In the genomic region with DNA sequence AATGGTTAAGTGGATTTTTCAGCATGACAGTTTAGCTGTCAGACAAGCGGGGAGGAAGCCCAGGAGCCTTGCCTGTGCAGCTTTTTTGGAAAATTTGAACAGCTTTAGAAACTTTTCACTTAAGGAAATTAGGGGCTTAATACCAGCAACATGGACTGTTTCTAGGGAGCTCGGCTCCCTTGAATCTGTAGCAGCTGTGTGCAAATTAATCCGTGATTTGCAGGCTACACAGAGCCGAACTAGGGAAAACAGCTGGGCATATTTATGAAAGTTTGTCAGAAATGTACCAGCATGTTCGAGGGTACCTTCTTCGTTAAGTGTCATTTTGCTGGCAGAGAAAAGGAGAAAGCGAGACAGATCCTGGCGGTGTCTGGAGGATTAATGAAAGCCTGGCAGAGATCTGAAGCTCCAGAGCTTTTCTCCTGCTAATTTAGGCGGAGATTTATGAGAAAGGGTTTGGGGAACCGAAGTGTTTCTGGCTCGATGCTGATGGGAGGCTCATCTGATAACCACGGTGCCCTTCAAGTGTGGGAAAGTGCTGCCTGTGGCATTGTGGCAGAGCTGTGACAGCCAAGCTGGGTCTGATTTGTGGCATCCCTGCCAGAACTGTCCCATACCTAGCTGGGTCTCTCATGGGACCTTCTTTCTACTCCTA, we compare ENCODE assay signal across 9 mouse cellular contexts.
A peak's percentile ranks its signal among the peaks of the same experiment; 100 is the strongest.
DNase-seq lines count a peak whose midpoint lies in the region; ATAC-seq and TF ChIP-seq lines count a peak whose summit lies in the region.
"Had no signal": no experiment of that assay in that cellular context is flagged by ENCODE, and none has a peak within 500 bp of the region (broad histone marks: within the 10 kb centered on the region; RNA-seq: fewer than 3 reads in every experiment).

No protein-coding gene starts in this region.

- no peak for TF ChIP-seq EP300 in stomach, postnatal 0 days (optimal IDR thresholded peaks at IDR 0.05)

- H3K4me1 ChIP-seq in lung, embryonic 15.5 days, result no peaks in the 10 kb centered on the region
- no peaks in the 10 kb centered on the region for H3K4me1 ChIP-seq in lung, adult 2 months (ENCODE audit: control insufficient read depth, insufficient read depth, low read length)
- peaks cover 18% of the 10 kb centered on the region for H3K4me1 ChIP-seq in limb, embryonic 10.5 days
- H3K4me1 ChIP-seq in stomach, postnatal 0 days (replicated peaks; ENCODE audit: control insufficient read depth, insufficient read depth), result no peaks in the 10 kb centered on the region
- H3K4me1 ChIP-seq: liver, embryonic 12.5 days had no signal

- H3K9ac ChIP-seq in lung, embryonic 15.5 days, result no peak overlapping the region
- no peak overlapping the region for H3K9ac ChIP-seq in stomach, postnatal 0 days (ENCODE audit: low read length)
- H3K9ac ChIP-seq: liver, embryonic 12.5 days had no signal

- no peaks in the 10 kb centered on the region for H3K9me3 ChIP-seq in lung, embryonic 15.5 days
- H3K9me3 ChIP-seq in limb, embryonic 10.5 days (replicated peaks), result no peaks in the 10 kb centered on the region
- no peaks in the 10 kb centered on the region for H3K9me3 ChIP-seq in stomach, postnatal 0 days (ENCODE audit: control insufficient read depth, low read length)
- H3K9me3 ChIP-seq: liver, embryonic 12.5 days had no signal

- no peak for TF ChIP-seq POLR2A in lung, adult 2 months (IDR thresholded peaks at IDR 0.05; ENCODE audit: borderline replicate concordance, extremely low read depth, low read depth, low read length)

- H3K36me3 ChIP-seq in lung, embryonic 15.5 days, result no peaks in the 10 kb centered on the region
- no peaks in the 10 kb centered on the region for H3K36me3 ChIP-seq in limb, embryonic 10.5 days
- no peaks in the 10 kb centered on the region for H3K36me3 ChIP-seq in stomach, postnatal 0 days (ENCODE audit: control insufficient read depth, insufficient read depth, low read length)
- H3K36me3 ChIP-seq: liver, embryonic 12.5 days had no signal

- WGBS in lung, embryonic 15.5 days, result 14% methylated on average over 12 of the region's 12 CpGs
- 26% methylated on average over 12 of the region's 12 CpGs for WGBS in lung, adult 2 months
- WGBS in limb, embryonic 10.5 days, result 11% methylated on average over 12 of the region's 12 CpGs
- WGBS in stomach, postnatal 0 days, result 18% methylated on average over 12 of the region's 12 CpGs

- H3K27me3 ChIP-seq in lung, embryonic 15.5 days, result no peaks in the 10 kb centered on the region
- H3K27me3 ChIP-seq in limb, embryonic 10.5 days (ENCODE audit: low read depth, poor library complexity, severe bottlenecking), result no peaks in the 10 kb centered on the region
- H3K27me3 ChIP-seq in stomach, postnatal 0 days (ENCODE audit: control insufficient read depth, insufficient read depth, low read length), result no peaks in the 10 kb centered on the region
- H3K27me3 ChIP-seq: liver, embryonic 12.5 days had no signal

- H3K27ac ChIP-seq in lung, embryonic 15.5 days, result no peak overlapping the region
- H3K27ac ChIP-seq in limb, embryonic 10.5 days, result no peak overlapping the region
- H3K27ac ChIP-seq in stomach, postnatal 0 days (replicated peaks), result no peak overlapping the region
- H3K27ac ChIP-seq: liver, embryonic 12.5 days had no signal

- H3K4me3 ChIP-seq in lung, embryonic 15.5 days, result no peak overlapping the region
- H3K4me3 ChIP-seq in lung, adult 2 months (replicated peaks; ENCODE audit: extremely low read depth, low read depth, low read length), result no peak overlapping the region
- H3K4me3 ChIP-seq in limb, embryonic 10.5 days, result peak overlapping the region; percentile 17; the same call in 1 of the 2 replicates
- H3K4me3 ChIP-seq in stomach, postnatal 0 days (ENCODE audit: low read depth, low read length), result no peak overlapping the region
- H3K4me3 ChIP-seq: liver, embryonic 12.5 days had no signal

- ATAC-seq in lung, embryonic 15.5 days (ENCODE audit: borderline replicate concordance, extremely low read depth, low FRiP score, low TSS enrichment), result no peak
- ATAC-seq in stomach, postnatal 0 days (ENCODE audit: low FRiP score, low TSS enrichment), result no peak
- ATAC-seq: liver, embryonic 12.5 days had no signal

- DNase-seq in cerebellum, postnatal 10 days, result peak; percentile 31 to 43
- DNase-seq in cerebellum, adult 8-10 months, result no peak
- no peak for DNase-seq in lung, adult 2 months
- peak; percentile 36 for DNase-seq in limb, embryonic 10.5 days (ENCODE audit: low spot score)
- DNase-seq in stomach, postnatal 0 days (ENCODE audit: low spot score), result no peak
- no peak for DNase-seq in thymus, postnatal 0 days (ENCODE audit: low spot score)
- no peak for DNase-seq in cerebellum, adult 18-20 months

- TF ChIP-seq CTCF in lung, adult 2 months (IDR thresholded peaks at IDR 0.05; ENCODE audit: insufficient read depth, low read length), result no peak
- TF ChIP-seq CTCF in stomach, postnatal 0 days (IDR thresholded peaks at IDR 0.05; ENCODE audit: low read depth), result no peak

- H3K4me2 ChIP-seq in lung, embryonic 15.5 days, result peak overlapping the region; percentile 8; the same call in 1 of the 2 replicates
- H3K4me2 ChIP-seq in stomach, postnatal 0 days (replicated peaks; ENCODE audit: low read depth), result peak overlapping the region; percentile 24
- H3K4me2 ChIP-seq: liver, embryonic 12.5 days had no signal

Comparison
In these comparisons a context has a peak if more than half of its experiments do, and no peak if none do; other contexts are left out.
1. DNase-seq: peak in cerebellum, postnatal 10 days (2 of 2) and limb, embryonic 10.5 days (single experiment); none in cerebellum, adult 8-10 months (single experiment), lung, adult 2 months (single experiment), stomach, postnatal 0 days (single experiment), thymus, postnatal 0 days (single experiment) and cerebellum, adult 18-20 months (0 of 2).